Mouse (Mus musculus) MEL (cell line): ENCODE data around the gene Nprl3. TPM values are rescaled to one million over a fixed set of nuclear protein-coding genes. Genes with fewer than 3 reads are reported as not detected.
A peak's percentile ranks its signal among the peaks of the same experiment; 100 is the strongest.

Source experiments
- DNase-seq: peaks from one replicate; pipeline ENCODE4 v3.0.0; 2011; ENCODE audit warnings: low read depth, low spot score
- H3K27ac ChIP-seq: 2 replicates; pipeline ENCODE4 v1.5.1; 2012; ENCODE audit warnings: low read depth, mild to moderate bottlenecking, control low read depth, low read length, moderate library complexity; ENCODE audit not compliant: control insufficient read depth
- H3K27me3 ChIP-seq, 2 experiments: fragments of 150-350 bp in 1 of 2; sonication (generic) in 1 of 2; 2 replicates each; pipeline ENCODE4 v1.6.1; 2012; ENCODE audit warnings: low read length in 2 of 2, mild to moderate bottlenecking in 2 of 2, improper control_type of control experiment in 1 of 2, moderate library complexity in 1 of 2; ENCODE audit not compliant: insufficient read depth in 2 of 2, control insufficient read depth in 1 of 2
- H3K36me3 ChIP-seq, 2 experiments: 2 replicates each; pipeline ENCODE4 v1.6.1; 2012 to 2014; ENCODE audit warnings: low read length in 2 of 2, improper control_type of control experiment in 1 of 2, inconsistent platforms in 1 of 2, mild to moderate bottlenecking in 1 of 2; ENCODE audit not compliant: insufficient read depth in 2 of 2, control insufficient read depth in 1 of 2
- H3K4me1 ChIP-seq, 2 experiments: fragments of 150-350 bp in 1 of 2; sonication (generic) in 1 of 2; 2 replicates each; pipeline ENCODE4 v1.6.1; 2012; ENCODE audit warnings: low read length in 2 of 2, improper control_type of control experiment in 1 of 2, mild to moderate bottlenecking in 1 of 2; ENCODE audit not compliant: insufficient read depth in 2 of 2, control insufficient read depth in 1 of 2
- H3K4me3 ChIP-seq, 2 experiments: fragments of 150-350 bp in 1 of 2; sonication (generic) in 1 of 2; 2 replicates each; pipeline ENCODE4 v1.5.1; 2012; ENCODE audit warnings: low read depth in 2 of 2, low read length in 2 of 2, mild to moderate bottlenecking in 2 of 2, moderate library complexity in 2 of 2, control low read depth in 1 of 2, improper control_type of control experiment in 1 of 2; ENCODE audit not compliant: control insufficient read depth in 1 of 2, insufficient read depth in 1 of 2
- H3K79me2 ChIP-seq: 2 replicates; pipeline ENCODE4 v1.6.1; 2012; ENCODE audit warnings: mild to moderate bottlenecking, low read length, moderate library complexity; ENCODE audit not compliant: control insufficient read depth, poor library complexity, insufficient read depth
- H3K9ac ChIP-seq: 2 replicates; pipeline ENCODE4 v1.6.1; 2012; ENCODE audit warnings: low read depth, mild to moderate bottlenecking, control low read depth, low read length, moderate library complexity; ENCODE audit not compliant: control insufficient read depth, poor library complexity, severe bottlenecking
- H3K9me3 ChIP-seq: fragments of 150-350 bp; sonication (generic); replicated peaks from 2 replicates; pipeline ENCODE4 v1.6.1; 2012; ENCODE audit warnings: mild to moderate bottlenecking, low read length, improper control_type of control experiment, moderate library complexity; ENCODE audit not compliant: insufficient read depth
- BHLHE40 ChIP-seq: IDR thresholded peaks from 2 replicates; pipeline ENCODE4 v1.6.1; 2012; ENCODE audit warnings: low read depth, mild to moderate bottlenecking, inconsistent platforms, low read length, improper control_type of control experiment, borderline replicate concordance
- CHD1 ChIP-seq: IDR thresholded peaks from 2 replicates; pipeline ENCODE4 v1.6.1; 2012; ENCODE audit warnings: low read depth, mild to moderate bottlenecking, inconsistent platforms, low read length, improper control_type of control experiment
- CHD2 ChIP-seq: IDR thresholded peaks from 2 replicates; pipeline ENCODE4 v1.6.1; 2011; ENCODE audit warnings: low read length, improper control_type of control experiment
- CTCF ChIP-seq, 3 experiments: IDR thresholded peaks in 2 of 3; conservative IDR thresholded peaks in 1 of 3; 2 replicates each; pipeline ENCODE4 v1.5.1; 2011 to 2012; ENCODE audit warnings: low read length in 3 of 3, low read depth in 2 of 3, mild to moderate bottlenecking in 2 of 3, improper control_type of control experiment in 1 of 3, inconsistent platforms in 1 of 3, mixed read lengths in 1 of 3, moderate library complexity in 1 of 3; ENCODE audit not compliant: control insufficient read depth in 1 of 3, insufficient read depth in 1 of 3, poor library complexity in 1 of 3, severe bottlenecking in 1 of 3
- E2F4 ChIP-seq: IDR thresholded peaks from 2 replicates; pipeline ENCODE4 v1.6.1; 2011; ENCODE audit warnings: low read depth, low read length, improper control_type of control experiment, borderline replicate concordance
- ELF1 ChIP-seq: IDR thresholded peaks from 2 replicates; pipeline ENCODE4 v1.6.1; 2014; ENCODE audit warnings: low read depth, mild to moderate bottlenecking, inconsistent platforms, low read length, improper control_type of control experiment, moderate library complexity
- EP300 ChIP-seq, 2 experiments: IDR thresholded peaks; 2 replicates each; pipeline ENCODE4 v1.6.1; 2011; ENCODE audit warnings: improper control_type of control experiment in 2 of 2, low read length in 2 of 2, low read depth in 1 of 2, mild to moderate bottlenecking in 1 of 2
- ETS1 ChIP-seq: IDR thresholded peaks from 2 replicates; pipeline ENCODE4 v1.6.1; 2012; ENCODE audit warnings: low read depth, mild to moderate bottlenecking, inconsistent platforms, low read length, improper control_type of control experiment, moderate library complexity
- GABPA ChIP-seq: IDR thresholded peaks from 2 replicates; pipeline ENCODE4 v1.6.1; 2012; ENCODE audit warnings: low read depth, mild to moderate bottlenecking, inconsistent platforms, low read length, improper control_type of control experiment, moderate library complexity
- GATA1 ChIP-seq: IDR thresholded peaks from 2 replicates; pipeline ENCODE4 v1.6.1; 2011; ENCODE audit warnings: low read depth, low read length, improper control_type of control experiment
- HCFC1 ChIP-seq: IDR thresholded peaks from 2 replicates; pipeline ENCODE4 v1.6.1; 2012; ENCODE audit warnings: low read depth, mild to moderate bottlenecking, inconsistent platforms, low read length, improper control_type of control experiment, moderate library complexity
- JUND ChIP-seq: IDR thresholded peaks from 2 replicates; pipeline ENCODE4 v1.6.1; 2011; ENCODE audit warnings: low read depth, mild to moderate bottlenecking, improper control_type of control experiment, low read length
- KAT2A ChIP-seq: conservative IDR thresholded peaks from 2 replicates; pipeline ENCODE4 v1.6.1; 2012; ENCODE audit warnings: low read depth, low read length, improper control_type of control experiment, inconsistent platforms
- MAFK ChIP-seq: IDR thresholded peaks from 2 replicates; pipeline ENCODE4 v1.6.1; 2011; ENCODE audit warnings: low read depth, mild to moderate bottlenecking, low read length, improper control_type of control experiment, borderline replicate concordance
- MAX ChIP-seq: IDR thresholded peaks from 2 replicates; pipeline ENCODE4 v1.6.1; 2011; ENCODE audit warnings: low read length, improper control_type of control experiment
- MAZ ChIP-seq: IDR thresholded peaks from 2 replicates; pipeline ENCODE4 v1.6.1; 2012; ENCODE audit warnings: low read depth, mild to moderate bottlenecking, inconsistent platforms, low read length, improper control_type of control experiment
- MEF2A ChIP-seq: IDR thresholded peaks from 2 replicates; pipeline ENCODE4 v1.6.1; 2014; ENCODE audit warnings: low read depth, mild to moderate bottlenecking, inconsistent platforms, low read length, improper control_type of control experiment; ENCODE audit not compliant: poor library complexity, insufficient replicate concordance, severe bottlenecking; ENCODE audit errors: extremely low read depth
- MXI1 ChIP-seq: IDR thresholded peaks from 2 replicates; pipeline ENCODE4 v1.6.1; 2011; ENCODE audit warnings: mild to moderate bottlenecking, low read depth, low read length, improper control_type of control experiment
- MYB ChIP-seq: IDR thresholded peaks from 2 replicates; pipeline ENCODE4 v1.6.1; 2011; ENCODE audit warnings: mild to moderate bottlenecking, low read depth, low read length, improper control_type of control experiment
- MYC ChIP-seq: IDR thresholded peaks from 2 replicates; pipeline ENCODE4 v1.6.1; 2011; ENCODE audit warnings: low read depth, mild to moderate bottlenecking, low read length, improper control_type of control experiment, moderate library complexity
- NRF1 ChIP-seq: IDR thresholded peaks from 2 replicates; pipeline ENCODE4 v1.6.1; 2014; ENCODE audit warnings: low read depth, mild to moderate bottlenecking, inconsistent platforms, low read length, improper control_type of control experiment, moderate library complexity; ENCODE audit not compliant: poor library complexity, insufficient read depth, severe bottlenecking
- POLR2A ChIP-seq, 2 experiments: IDR thresholded peaks; 2 replicates each; pipeline ENCODE4 v1.6.1; 2011 to 2012; ENCODE audit warnings: low read length in 2 of 2, mild to moderate bottlenecking in 2 of 2, control low read depth in 1 of 2, improper control_type of control experiment in 1 of 2, low read depth in 1 of 2, moderate library complexity in 1 of 2; ENCODE audit not compliant: control insufficient read depth in 1 of 2, insufficient read depth in 1 of 2, poor library complexity in 1 of 2
- POLR2AphosphoS2 ChIP-seq: IDR thresholded peaks from 2 replicates; pipeline ENCODE4 v1.6.1; 2011; ENCODE audit warnings: low read length, improper control_type of control experiment
- POLR2AphosphoS5 ChIP-seq: IDR thresholded peaks from 2 replicates; pipeline ENCODE4 v1.6.1; 2012; ENCODE audit warnings: low read depth, borderline replicate concordance, mild to moderate bottlenecking, inconsistent platforms, low read length, moderate library complexity, mixed read lengths
- RAD21 ChIP-seq: IDR thresholded peaks from 2 replicates; pipeline ENCODE4 v1.6.1; 2011; ENCODE audit warnings: mild to moderate bottlenecking, low read depth, low read length, improper control_type of control experiment
- RCOR1 ChIP-seq: IDR thresholded peaks from 2 replicates; pipeline ENCODE4 v1.6.1; 2012; ENCODE audit warnings: low read depth, mild to moderate bottlenecking, inconsistent platforms, low read length, improper control_type of control experiment
- SIN3A ChIP-seq: IDR thresholded peaks from 2 replicates; pipeline ENCODE4 v1.6.1; 2012; ENCODE audit warnings: low read length, improper control_type of control experiment, inconsistent platforms
- TAL1 ChIP-seq: IDR thresholded peaks from 2 replicates; pipeline ENCODE4 v1.6.1; 2012; ENCODE audit warnings: mild to moderate bottlenecking, inconsistent platforms, low read length, moderate library complexity, mixed read lengths
- TCF12 ChIP-seq: IDR thresholded peaks from 2 replicates; pipeline ENCODE4 v1.6.1; 2014; ENCODE audit warnings: low read depth, mild to moderate bottlenecking, inconsistent platforms, low read length, improper control_type of control experiment, moderate library complexity
- UBTF ChIP-seq: IDR thresholded peaks from 2 replicates; pipeline ENCODE4 v1.6.1; 2012; ENCODE audit warnings: low read depth, mild to moderate bottlenecking, inconsistent platforms, low read length, improper control_type of control experiment, moderate library complexity, borderline replicate concordance; ENCODE audit not compliant: insufficient read depth
- USF2 ChIP-seq, 2 experiments: IDR thresholded peaks; 2 replicates each; pipeline ENCODE4 v1.6.1; 2011 to 2012; ENCODE audit warnings: improper control_type of control experiment in 2 of 2, low read length in 2 of 2, borderline replicate concordance in 1 of 2, inconsistent platforms in 1 of 2, low read depth in 1 of 2, mild to moderate bottlenecking in 1 of 2; ENCODE audit not compliant: insufficient read depth in 1 of 2
- ZC3H11A ChIP-seq: IDR thresholded peaks from 2 replicates; pipeline ENCODE4 v1.6.1; 2012; ENCODE audit warnings: low read depth, mild to moderate bottlenecking, inconsistent platforms, low read length, improper control_type of control experiment
- ZKSCAN1 ChIP-seq: IDR thresholded peaks from 2 replicates; pipeline ENCODE4 v1.6.1; 2012; ENCODE audit warnings: low read depth, mild to moderate bottlenecking, inconsistent platforms, low read length, improper control_type of control experiment, moderate library complexity
- ZMIZ1 ChIP-seq: IDR thresholded peaks from 2 replicates; pipeline ENCODE4 v1.6.1; 2012; ENCODE audit warnings: low read depth, mild to moderate bottlenecking, inconsistent platforms, low read length, improper control_type of control experiment, moderate library complexity
- ZNF384 ChIP-seq: IDR thresholded peaks from 2 replicates; pipeline ENCODE4 v1.6.1; 2012; ENCODE audit warnings: low read depth, mild to moderate bottlenecking, inconsistent platforms, low read length, improper control_type of control experiment
- polyA plus RNA-seq, 2 experiments: library from polyadenylated mRNA; stranded (reverse) in 1 of 2; unstranded in 1 of 2; fragments of >175 nt in 1 of 2; fragments of >200 nt in 1 of 2; gene quantifications; 2 replicates each; pipeline versions ENCODE4 v1.2.1 to v1.2.4; 2012; ENCODE audit warnings: low replicate concordance in 2 of 2, low read depth in 1 of 2; ENCODE audit not compliant: insufficient read length in 2 of 2, insufficient read depth in 1 of 2, missing spikeins in 1 of 2
- total RNA-seq: library from RNA; depleted of rRNA; stranded (reverse); fragments of 300-350 nt; gene quantifications from 2 replicates; pipeline ENCODE4 v1.2.3, GENCODE M21; 2012

The Nprl3 gene
- total and polyA plus RNA-seq, 3 experiments, result 14.1 to 18.4 TPM; not detected in 1

GRCm38 (mm10) chr11:32245614-32246013 is 21.9 kb downstream of the Nprl3 start:
- Histone ChIP-seq H3K36me3 (peaks cover 0 to 55% of the 10 kb centered on the region in 2 experiments; a peak in 2 of 4 replicates), H3K4me3 (0 out of 4 replicates have a peak overlapping the region, but pooled peaks of 1 of the 2 experiments have one; percentile 2), H3K79me2 (no peaks in the 10 kb centered on the region), H3K4me1 (peaks cover 32 to 57% of the 10 kb centered on the region in 2 experiments), H3K9ac (peak overlapping the region; percentile 40), H3K27me3 (no peaks in the 10 kb centered on the region), H3K27ac (peak overlapping the region; percentile 92), H3K9me3 (no peaks in the 10 kb centered on the region)
- peak; percentile 95 for DNase-seq
- no peak for TF ChIP-seq E2F4
- TF ChIP-seq CTCF (IDR thresholded peaks at IDR 0.05 in 2 of 3, conservative IDR thresholded peaks at IDR 0.05 in 1 of 3; ENCODE audit: control insufficient read depth in 1 of 3, insufficient read depth in 1 of 3, low read depth in 2 of 3, low read length in 3 of 3, poor library complexity in 1 of 3, severe bottlenecking in 1 of 3), result no peak
- peak; percentile 80; the same call in 1 of the 2 replicates for TF ChIP-seq MAFK
- TF ChIP-seq RCOR1, result peak; percentile 96
- peak; percentile 46; the same call in 1 of the 2 replicates for TF ChIP-seq ELF1
- no peak for TF ChIP-seq RAD21
- no peak for TF ChIP-seq NRF1
- TF ChIP-seq ZKSCAN1, result no peak
- peak; percentile 42 for TF ChIP-seq MXI1
- peak; percentile 68; the same call in 1 of the 2 replicates for TF ChIP-seq GABPA
- TF ChIP-seq POLR2A (IDR thresholded peaks at IDR 0.05; ENCODE audit: control insufficient read depth in 1 of 2, insufficient read depth in 1 of 2, low read depth in 1 of 2, low read length in 2 of 2, poor library complexity in 1 of 2), result peak; percentile 25 to 37; a peak in 1 of 4 replicates
- peak; percentile 100 for TF ChIP-seq GATA1
- no peak for TF ChIP-seq UBTF
- no peak for TF ChIP-seq CHD1
- peak; percentile 97 for TF ChIP-seq ETS1
- TF ChIP-seq MYB, result peak; percentile 66; the same call in 1 of the 2 replicates
- no peak for TF ChIP-seq USF2 (IDR thresholded peaks at IDR 0.05; ENCODE audit: borderline replicate concordance in 1 of 2, insufficient read depth in 1 of 2, low read depth in 1 of 2, low read length in 2 of 2)
- TF ChIP-seq KAT2A, result peak; percentile 49; the same call in 1 of the 2 replicates
- peak; percentile 40; the same call in 1 of the 2 replicates for TF ChIP-seq HCFC1
- no peak for TF ChIP-seq ZC3H11A
- peak; percentile 84 for TF ChIP-seq ZMIZ1
- peak; percentile 83; the same call in 1 of the 2 replicates for TF ChIP-seq JUND
- peak; percentile 51 for TF ChIP-seq ZNF384
- TF ChIP-seq SIN3A, result peak; percentile 90
- peak; percentile 40; the same call in 1 of the 2 replicates for TF ChIP-seq CHD2
- peak; percentile 71; the same call in 1 of the 2 replicates for TF ChIP-seq POLR2AphosphoS2
- peak; percentile 100 for TF ChIP-seq TCF12
- peak; percentile 66 for TF ChIP-seq BHLHE40
- TF ChIP-seq EP300 (IDR thresholded peaks at IDR 0.05; ENCODE audit: low read depth in 1 of 2, low read length in 2 of 2), result peak; percentile 100
- TF ChIP-seq MEF2A, result peak; percentile 43; the same call in 1 of the 2 replicates
- TF ChIP-seq MYC, result no peak; the same call in none of the 2 replicates
- peak; percentile 47; the same call in 1 of the 2 replicates for TF ChIP-seq MAX
- TF ChIP-seq MAZ, result peak; percentile 36
- no peak; the same call in 1 of the 2 replicates for TF ChIP-seq POLR2AphosphoS5
- TF ChIP-seq TAL1, result peak; percentile 100
